Mouse (Mus musculus) stomach, embryonic 14.5 days (tissue): Measurements from ENCODE around the gene Gm37240. TPM values are rescaled to one million over a fixed set of nuclear protein-coding genes. Genes with fewer than 3 reads are reported as not detected.

Experiments used
- ATAC-seq: fragments of 200-750 bp; cut with Nextera tagmentation; 2 replicates; pipeline ENCODE4 v1.8.0; 2017; ENCODE audit warnings: low read depth, moderate TSS enrichment; ENCODE audit not compliant: insufficient number of reproducible peaks, insufficient read depth, low FRiP score
- H3K27ac ChIP-seq: fragments of 300-500 bp; sonication (generic); 2 replicates; pipeline ENCODE4 v1.5.1; 2014; ENCODE audit warnings: mild to moderate bottlenecking, low read length, moderate library complexity, mixed read lengths
- H3K27me3 ChIP-seq: fragments of 300-500 bp; sonication (generic); 2 replicates; pipeline ENCODE4 v1.6.1; 2014; ENCODE audit warnings: low read length, control low read depth, mixed read lengths; ENCODE audit not compliant: control insufficient read depth, insufficient read depth
- H3K36me3 ChIP-seq: fragments of 300-500 bp; sonication (generic); 2 replicates; pipeline ENCODE4 v1.6.1; 2014; ENCODE audit warnings: mild to moderate bottlenecking, control low read depth, low read length, moderate library complexity, mixed read lengths; ENCODE audit not compliant: control insufficient read depth, insufficient read depth
- H3K4me1 ChIP-seq: fragments of 300-500 bp; sonication (generic); 2 replicates; pipeline ENCODE4 v1.6.1; 2014; ENCODE audit warnings: low read length, control low read depth, mixed read lengths; ENCODE audit not compliant: control insufficient read depth, insufficient read depth
- H3K4me2 ChIP-seq: fragments of 300-500 bp; sonication (generic); replicated peaks from 2 replicates; pipeline ENCODE4 v1.6.1; 2014; ENCODE audit warnings: low read depth, low read length, control low read depth
- H3K4me3 ChIP-seq: fragments of 300-500 bp; sonication (generic); 2 replicates; pipeline ENCODE4 v1.5.1; 2014; ENCODE audit warnings: low read depth, low read length, control low read depth
- H3K9ac ChIP-seq: fragments of 300-500 bp; sonication (generic); replicated peaks from 2 replicates; pipeline ENCODE4 v1.6.1; 2014; ENCODE audit warnings: low read depth, mild to moderate bottlenecking, control low read depth, low read length, moderate library complexity, mixed read lengths
- H3K9me3 ChIP-seq: fragments of 300-500 bp; sonication (generic); 2 replicates; pipeline ENCODE4 v1.6.1; 2016; ENCODE audit warnings: low read depth, low read length, control low read depth; ENCODE audit not compliant: control insufficient read depth
- WGBS: fragments of 180-500 bp; shearing (Covaris S2); extraction: QIAGEN DNeasy Blood & Tissue Kit; methylation state at CpG from one replicate; pipeline ENCODE4 v1.1.7; 2014; 5-methylcytosine and 5-hydroxymethylcytosine counted together
- polyA plus RNA-seq: library from polyadenylated mRNA; unstranded; fragments of >200 nt; fragmentation: Nextera tagmentation; extraction: Ambion mirVana; gene quantifications from 2 replicates; pipeline ENCODE4 v1.2.1, GENCODE M21; 2014

The Gm37240 gene
- polyA plus RNA-seq, 1 experiment from 2014 or later: 9.6 TPM

DNA sequence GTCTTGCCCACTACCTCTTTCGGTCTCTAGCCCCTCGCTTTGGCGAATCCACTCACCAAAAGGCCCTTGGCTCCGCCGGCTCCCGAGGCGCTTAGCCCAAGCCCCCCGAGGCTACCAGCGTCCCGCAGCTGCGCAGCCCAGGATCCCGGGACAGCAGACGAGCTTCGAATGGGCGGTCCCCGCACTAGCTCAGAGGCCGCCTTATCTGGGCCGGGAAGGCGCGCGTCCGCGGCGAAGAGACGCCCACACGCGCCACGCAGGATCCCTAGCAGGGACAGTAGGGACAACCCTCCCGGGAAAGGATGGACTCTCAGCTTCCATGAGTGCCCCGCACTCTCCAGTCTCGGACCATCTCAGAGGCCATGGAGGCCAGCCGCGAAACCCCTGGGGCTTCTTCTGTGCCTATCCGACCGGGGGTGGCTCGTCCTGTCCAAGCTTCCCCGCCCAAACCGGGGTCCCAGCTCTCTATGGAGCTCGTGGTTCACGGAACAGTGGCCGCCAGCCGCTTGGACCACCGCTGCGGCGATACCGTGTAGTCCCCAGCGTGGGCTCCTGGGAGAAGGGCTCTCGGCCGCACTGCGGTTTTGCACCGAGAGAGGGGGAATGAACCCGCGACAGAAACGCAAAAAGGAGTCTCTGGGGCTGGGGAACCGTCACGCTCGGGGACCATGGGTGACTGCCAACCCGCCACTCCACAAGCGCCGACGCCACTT lies 1407.9 kb downstream of the Gm37240 start:
- Histone ChIP-seq H3K27me3 (no peaks in the 10 kb centered on the region; the same call in 1 of the 2 replicates), H3K4me1 (peaks cover 15% of the 10 kb centered on the region; the same call in 1 of the 2 replicates), H3K9ac (peak overlapping the region; percentile 68), H3K27ac (peak overlapping the region; percentile 15; the same call in 1 of the 2 replicates), H3K36me3 (no peaks in the 10 kb centered on the region), H3K9me3 (no peaks in the 10 kb centered on the region), H3K4me3 (peak overlapping the region; percentile 72), H3K4me2 (peak overlapping the region; percentile 99)
- WGBS: under 1% methylated on average over 61 of the region's 61 CpGs
- ATAC-seq: peak; percentile 68; the same call in 1 of the 2 replicates

DNA sequence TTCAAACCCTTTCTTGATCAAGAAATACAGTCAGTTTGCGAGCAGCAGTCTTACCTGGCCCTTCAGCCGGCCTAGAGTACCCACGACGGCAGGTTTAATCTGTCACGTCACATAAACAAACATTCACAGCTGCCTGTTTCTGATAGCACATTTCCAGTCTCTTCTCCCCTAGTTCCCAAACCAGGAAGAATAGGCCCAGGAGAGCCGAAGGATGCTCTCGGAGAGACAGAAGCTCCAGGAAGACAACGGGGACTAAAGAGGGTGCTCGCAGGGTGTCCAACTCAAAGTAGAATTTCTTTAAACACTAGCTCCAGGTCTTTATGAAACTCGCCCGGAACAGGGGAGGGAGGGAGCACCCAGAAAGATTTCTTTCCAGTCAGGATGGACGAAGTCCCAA lies 1408.4 kb downstream of the Gm37240 start:
- Histone ChIP-seq H3K27me3 (no peaks in the 10 kb centered on the region; the same call in 1 of the 2 replicates), H3K4me1 (peaks cover 19% of the 10 kb centered on the region), H3K36me3 (no peaks in the 10 kb centered on the region), H3K9me3 (no peaks in the 10 kb centered on the region), H3K27ac (peak overlapping the region; percentile 11; the same call in 1 of the 2 replicates), H3K9ac (peak overlapping the region; percentile 68), H3K4me2 (peak overlapping the region; percentile 99), H3K4me3 (peak overlapping the region; percentile 72)
- ATAC-seq: no peak
- WGBS: 5% methylated on average over 12 of the region's 12 CpGs

DNA sequence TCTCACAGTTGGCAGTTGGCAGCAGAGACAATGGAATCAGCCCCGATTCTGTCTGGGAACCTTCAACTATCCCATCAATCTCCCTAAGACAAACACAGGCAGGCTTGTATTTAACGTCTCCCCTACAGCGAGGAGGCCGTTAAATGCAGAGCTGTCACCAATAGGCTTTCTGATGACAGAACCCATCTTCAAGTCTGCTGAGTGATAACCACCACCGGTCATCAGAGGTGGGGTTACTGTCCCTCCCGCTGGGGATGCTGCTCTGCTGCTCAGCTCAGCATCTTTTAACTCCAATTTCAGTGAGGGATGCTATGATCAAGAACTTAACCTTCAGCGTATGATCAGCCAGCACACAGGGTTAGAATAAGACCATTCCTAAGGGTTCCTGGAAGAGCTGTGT lies 1409.1 kb downstream of the Gm37240 start:
- Histone ChIP-seq H3K9ac (no peak overlapping the region), H3K27ac (no peak overlapping the region), H3K4me3 (peak overlapping the region; percentile 72), H3K36me3 (no peaks in the 10 kb centered on the region), H3K9me3 (no peaks in the 10 kb centered on the region), H3K4me2 (peak overlapping the region; percentile 99), H3K4me1 (peaks cover 20% of the 10 kb centered on the region), H3K27me3 (no peaks in the 10 kb centered on the region; the same call in 1 of the 2 replicates)
- ATAC-seq: no peak
- WGBS: 16% methylated on average over 7 of the region's 7 CpGs

DNA sequence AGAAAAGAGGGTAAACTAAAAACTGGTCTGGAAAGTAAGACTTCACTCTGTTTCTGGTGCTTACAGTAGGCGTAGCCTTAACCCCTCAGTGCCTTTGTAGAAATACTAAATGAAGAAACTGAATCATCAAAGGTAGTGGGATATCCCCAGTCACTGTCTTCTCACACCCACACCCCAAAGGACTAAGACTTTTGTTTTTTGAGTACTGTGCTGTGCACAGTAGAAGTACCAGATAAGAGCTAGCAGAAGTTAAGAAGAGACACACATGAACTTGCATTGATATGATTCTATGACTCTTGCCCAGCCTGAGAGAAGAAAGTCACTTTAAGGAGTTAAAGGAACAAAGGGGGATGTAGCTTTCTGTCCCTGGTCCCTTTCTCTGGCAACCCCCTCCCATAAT lies 1409.8 kb downstream of the Gm37240 start:
- peaks cover 25% of the 10 kb centered on the region for H3K4me1 ChIP-seq
- no peaks in the 10 kb centered on the region for H3K9me3 ChIP-seq
- no peak for ATAC-seq
- peak overlapping the region; percentile 99 for H3K4me2 ChIP-seq
- H3K9ac ChIP-seq: no peak overlapping the region
- H3K27ac ChIP-seq: no peak overlapping the region
- 80% methylated on average over 1 of the region's 1 CpGs for WGBS
- no peak overlapping the region for H3K4me3 ChIP-seq
- no peaks in the 10 kb centered on the region for H3K36me3 ChIP-seq
- no peaks in the 10 kb centered on the region; the same call in 1 of the 2 replicates for H3K27me3 ChIP-seq

- Histone ChIP-seq H3K36me3 (no peaks in the 10 kb centered on the region), H3K9me3 (no peaks in the 10 kb centered on the region), H3K9ac (no peak overlapping the region), H3K4me2 (no peak overlapping the region), H3K4me1 (peaks cover 30% of the 10 kb centered on the region), H3K27me3 (no peaks in the 10 kb centered on the region; the same call in 1 of the 2 replicates), H3K4me3 (no peak overlapping the region), H3K27ac (no peak overlapping the region)
- WGBS: 84% methylated on average over 12 of the region's 12 CpGs
- no peak for ATAC-seq
These were observed 1412.1 kb downstream of the Gm37240 start for GRCm38 (mm10) chr3:84474981-84475775.

DNA sequence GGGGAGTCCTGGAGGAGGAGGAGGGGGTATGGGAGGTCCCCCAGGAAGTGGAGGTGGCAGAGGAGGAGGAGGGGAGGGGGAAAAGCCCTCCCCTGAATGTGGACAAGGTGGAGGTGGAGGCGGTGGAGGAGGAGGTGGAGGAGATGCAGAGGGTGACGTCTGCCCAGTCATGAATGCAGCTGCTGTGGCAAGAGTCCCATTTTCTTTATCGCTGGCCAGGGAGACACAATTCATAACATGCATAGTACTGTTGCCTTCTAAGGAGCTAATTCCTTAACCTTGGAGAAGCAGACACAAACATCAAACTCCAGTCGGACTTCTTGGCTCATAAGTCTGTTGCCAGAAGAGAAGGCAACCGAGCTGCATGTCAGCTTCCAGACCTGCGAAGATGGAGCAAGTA lies 1412.9 kb downstream of the Gm37240 start:
- no peak overlapping the region for H3K4me3 ChIP-seq
- no peaks in the 10 kb centered on the region; the same call in 1 of the 2 replicates for H3K27me3 ChIP-seq
- H3K9ac ChIP-seq: no peak overlapping the region
- ATAC-seq: no peak
- H3K4me1 ChIP-seq: peaks cover 30% of the 10 kb centered on the region
- 66% methylated on average over 6 of the region's 6 CpGs for WGBS
- no peaks in the 10 kb centered on the region for H3K9me3 ChIP-seq
- H3K36me3 ChIP-seq: no peaks in the 10 kb centered on the region
- no peak overlapping the region for H3K27ac ChIP-seq
- H3K4me2 ChIP-seq: no peak overlapping the region

DNA sequence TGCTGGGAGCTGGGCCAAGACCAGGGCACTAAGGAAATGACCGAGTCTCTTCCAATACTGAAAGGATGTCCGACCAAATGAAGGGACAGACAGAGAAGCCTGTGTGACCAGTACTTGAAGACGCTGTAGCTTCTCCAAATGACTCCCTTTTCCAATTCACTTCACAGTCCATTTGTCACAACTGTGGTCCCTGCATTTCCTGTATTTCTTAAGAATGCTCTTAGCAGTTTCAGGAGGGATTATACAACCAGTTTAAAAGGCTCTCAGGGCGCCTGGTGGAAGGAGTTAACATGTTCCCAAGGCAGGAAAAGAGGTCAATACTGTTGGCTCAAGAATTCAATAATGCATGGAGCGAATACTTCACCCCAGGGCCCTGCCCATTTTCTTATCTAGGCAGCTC lies 1414.4 kb downstream of the Gm37240 start:
- ATAC-seq: no peak
- Histone ChIP-seq H3K4me2 (peak overlapping the region; percentile 26), H3K9ac (no peak overlapping the region)

DNA sequence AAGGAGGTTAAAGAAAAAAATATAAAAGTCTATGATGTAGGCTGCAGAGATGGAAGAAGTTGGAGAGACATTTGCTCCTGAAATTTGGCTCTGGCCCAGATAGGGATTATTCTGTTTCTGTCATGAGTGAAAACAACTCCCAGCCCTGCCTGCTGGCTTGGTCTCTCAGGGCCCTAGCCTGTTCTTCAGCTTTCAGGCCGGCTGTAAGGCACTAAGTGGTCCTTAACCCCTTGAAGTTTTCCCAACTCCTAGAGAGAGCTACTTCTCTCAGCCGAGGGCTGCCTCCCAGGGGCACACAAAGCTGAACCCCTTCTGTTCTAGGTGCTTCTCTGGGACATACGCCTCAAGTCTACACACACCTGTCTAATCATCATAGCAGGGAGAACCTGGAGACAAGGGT lies 1414.8 kb downstream of the Gm37240 start:
- Histone ChIP-seq H3K9ac (no peak overlapping the region), H3K4me2 (peak overlapping the region; percentile 26), H3K4me3 (no peak overlapping the region), H3K9me3 (no peaks in the 10 kb centered on the region), H3K27ac (peak overlapping the region; percentile 71), H3K4me1 (peaks cover 29% of the 10 kb centered on the region), H3K27me3 (no peaks in the 10 kb centered on the region; the same call in 1 of the 2 replicates), H3K36me3 (no peaks in the 10 kb centered on the region)
- peak; percentile 68; the same call in 1 of the 2 replicates for ATAC-seq
- 28% methylated on average over 3 of the region's 3 CpGs for WGBS

More for the DNA sequence above, 1414.4 kb downstream of the Gm37240 start:
- H3K27ac ChIP-seq: peak overlapping the region; percentile 71
- WGBS: 38% methylated on average over 5 of the region's 5 CpGs
- peaks cover 24% of the 10 kb centered on the region for H3K4me1 ChIP-seq
- H3K36me3 ChIP-seq: no peaks in the 10 kb centered on the region
- no peaks in the 10 kb centered on the region; the same call in 1 of the 2 replicates for H3K27me3 ChIP-seq
- no peaks in the 10 kb centered on the region for H3K9me3 ChIP-seq
- no peak overlapping the region for H3K4me3 ChIP-seq
